Mouse (Mus musculus) forebrain, embryonic 11.5 days (tissue): ENCODE data around the gene Crybb3. TPM values are rescaled to one million over a fixed set of nuclear protein-coding genes. Genes with fewer than 3 reads are reported as not detected.
"Not testable (repeated sequence)": the region's sequence is repeated elsewhere in the genome, so short reads cannot be mapped to it uniquely, and the experiment has no call there.

ENCODE experiments used
- ATAC-seq: fragments of 200-750 bp; cut with Nextera tagmentation; replicated peaks from 2 replicates; pipeline ENCODE4 v1.8.0; 2017; ENCODE audit warnings: moderate TSS enrichment; ENCODE audit not compliant: low FRiP score
- DNase-seq: peaks from one replicate; pipeline ENCODE4 v3.0.0-alpha.2; 2017; ENCODE audit warnings: low spot score
- H3K27ac ChIP-seq: fragments of 300-500 bp; sonication (generic); 2 replicates; pipeline ENCODE4 v1.5.1; 2014; ENCODE audit warnings: low read depth, low read length
- H3K27me3 ChIP-seq: fragments of 300-500 bp; sonication (generic); 2 replicates; pipeline ENCODE4 v1.6.1; 2014; ENCODE audit warnings: mild to moderate bottlenecking, low read length, mixed read lengths; ENCODE audit not compliant: control insufficient read depth, insufficient read depth
- H3K36me3 ChIP-seq: fragments of 300-500 bp; sonication (generic); 2 replicates; pipeline ENCODE4 v1.6.1; 2014; ENCODE audit warnings: mild to moderate bottlenecking, low read length, moderate library complexity, mixed read lengths; ENCODE audit not compliant: control insufficient read depth, insufficient read depth
- H3K4me1 ChIP-seq: fragments of 300-500 bp; sonication (generic); replicated peaks from 2 replicates; pipeline ENCODE4 v1.6.1; 2014; ENCODE audit warnings: low read length, mixed read lengths; ENCODE audit not compliant: control insufficient read depth, insufficient read depth
- H3K4me2 ChIP-seq: fragments of 300-500 bp; sonication (generic); 2 replicates; pipeline ENCODE4 v1.6.1; 2014; ENCODE audit warnings: low read depth, mild to moderate bottlenecking, low read length, moderate library complexity, mixed read lengths; ENCODE audit not compliant: severe bottlenecking
- H3K4me3 ChIP-seq: fragments of 300-500 bp; sonication (generic); 2 replicates; pipeline ENCODE4 v1.5.1; 2014; ENCODE audit warnings: low read depth, low read length
- H3K9ac ChIP-seq: fragments of 300-500 bp; sonication (generic); 2 replicates; pipeline ENCODE4 v1.6.1; 2014; ENCODE audit warnings: low read length
- H3K9me3 ChIP-seq: fragments of 300-500 bp; sonication (generic); 2 replicates; pipeline ENCODE4 v1.6.1; 2016; ENCODE audit warnings: low read length, mixed read lengths; ENCODE audit not compliant: control insufficient read depth
- WGBS: fragments of 180-500 bp; shearing (Covaris S2); extraction: QIAGEN DNeasy Blood & Tissue Kit; methylation state at CpG from one replicate; pipeline ENCODE4 v1.1.7; 2014; 5-methylcytosine and 5-hydroxymethylcytosine counted together
- polyA plus RNA-seq: library from polyadenylated mRNA; unstranded; fragments of >200 nt; fragmentation: Nextera tagmentation; extraction: Ambion mirVana; gene quantifications from 2 replicates; pipeline ENCODE4 v1.2.1, GENCODE M21; 2014

The Crybb3 gene
- polyA plus RNA-seq, 1 experiment from 2014 or later, result 0.76 TPM

GRCm38 (mm10) chr5:113109651-113110050 is 28.3 kb upstream of the Crybb3 start:
- H3K4me2 ChIP-seq, H3K4me1 ChIP-seq, DNase-seq, ATAC-seq, H3K9me3 ChIP-seq, H3K27ac ChIP-seq, H3K4me3 ChIP-seq, H3K36me3 ChIP-seq, H3K27me3 ChIP-seq, H3K9ac ChIP-seq: not testable (repeated sequence)
- whole genome bisulfite sequencing, result 90% methylated on average over 2 of the region's 2 CpGs

GRCm38 (mm10) chr5:113108165-113108764 is 26.9 kb upstream of the Crybb3 start:
- Histone ChIP-seq H3K9ac (no peak overlapping the region), H3K9me3 (no peaks in the 10 kb centered on the region), H3K4me1 (peaks cover 7% of the 10 kb centered on the region; the same call in 1 of the 2 replicates), H3K36me3 (no peaks in the 10 kb centered on the region), H3K27me3 (no peaks in the 10 kb centered on the region), H3K27ac (no peak overlapping the region), H3K4me3 (no peak overlapping the region), H3K4me2 (no peak overlapping the region)
- ATAC-seq, result no peak
- DNase-seq, result no peak
- 85% methylated on average over 11 of the region's 11 CpGs for WGBS

- Histone ChIP-seq H3K36me3 (no peaks in the 10 kb centered on the region), H3K4me3 (no peak overlapping the region), H3K27me3 (no peaks in the 10 kb centered on the region), H3K4me1 (peaks cover 7% of the 10 kb centered on the region), H3K9me3 (no peaks in the 10 kb centered on the region), H3K9ac (no peak overlapping the region), H3K4me2 (no peak overlapping the region), H3K27ac (no peak overlapping the region)
- DNase-seq, result no peak
- no peak for ATAC-seq
- 75% methylated on average over 3 of the region's 3 CpGs for WGBS
Measured at GRCm38 (mm10) chr5:113107709-113108108, 26.3 kb upstream of the Crybb3 start.

GRCm38 (mm10) chr5:113106594-113106993 is 25.2 kb upstream of the Crybb3 start:
- H3K9ac ChIP-seq, result no peak overlapping the region
- no peaks in the 10 kb centered on the region for H3K36me3 ChIP-seq
- H3K27me3 ChIP-seq, result no peaks in the 10 kb centered on the region
- no peaks in the 10 kb centered on the region for H3K9me3 ChIP-seq
- no peak overlapping the region for H3K4me2 ChIP-seq
- ATAC-seq, result no peak
- 85% methylated on average over 7 of the region's 7 CpGs for WGBS
- peaks cover 6% of the 10 kb centered on the region for H3K4me1 ChIP-seq
- DNase-seq, result no peak
- no peak overlapping the region for H3K4me3 ChIP-seq
- H3K27ac ChIP-seq, result no peak overlapping the region

GRCm38 (mm10) chr5:113105481-113105880 is 24.1 kb upstream of the Crybb3 start:
- H3K4me3 ChIP-seq, result no peak overlapping the region
- no peaks in the 10 kb centered on the region for H3K27me3 ChIP-seq
- WGBS, result 92% methylated on average over 4 of the region's 4 CpGs
- H3K9ac ChIP-seq, result no peak overlapping the region
- H3K36me3 ChIP-seq, result no peaks in the 10 kb centered on the region
- H3K9me3 ChIP-seq, result no peaks in the 10 kb centered on the region
- no peak overlapping the region for H3K27ac ChIP-seq
- no peak overlapping the region for H3K4me2 ChIP-seq
- no peak for ATAC-seq
- peaks cover 3% of the 10 kb centered on the region for H3K4me1 ChIP-seq
- no peak for DNase-seq

GRCm38 (mm10) chr5:113105035-113105434 is 23.7 kb upstream of the Crybb3 start:
- no peak overlapping the region for H3K27ac ChIP-seq
- H3K4me2 ChIP-seq, result no peak overlapping the region
- H3K9ac ChIP-seq, result no peak overlapping the region
- no peaks in the 10 kb centered on the region for H3K9me3 ChIP-seq
- no peaks in the 10 kb centered on the region for H3K27me3 ChIP-seq
- DNase-seq (no peak), ATAC-seq (no peak)
- H3K4me1 ChIP-seq, result peaks cover 3% of the 10 kb centered on the region
- 88% methylated on average over 9 of the region's 9 CpGs for WGBS
- H3K36me3 ChIP-seq, result no peaks in the 10 kb centered on the region
- no peak overlapping the region for H3K4me3 ChIP-seq

- Histone ChIP-seq H3K27ac (no peak overlapping the region), H3K9ac (no peak overlapping the region), H3K4me1 (peaks cover 3% of the 10 kb centered on the region), H3K9me3 (no peaks in the 10 kb centered on the region), H3K27me3 (no peaks in the 10 kb centered on the region), H3K4me2 (no peak overlapping the region), H3K36me3 (no peaks in the 10 kb centered on the region), H3K4me3 (no peak overlapping the region)
- no peak for DNase-seq
- WGBS, result 48% methylated on average over 7 of the region's 7 CpGs
- 0 out of 2 replicates have a peak, but pooled peaks have one; percentile 42 for ATAC-seq
Measured at GRCm38 (mm10) chr5:113102455-113102854, 21.1 kb upstream of the Crybb3 start.

- no peaks in the 10 kb centered on the region for H3K36me3 ChIP-seq
- no peaks in the 10 kb centered on the region for H3K27me3 ChIP-seq
- H3K9ac ChIP-seq, result no peak overlapping the region
- no peaks in the 10 kb centered on the region for H3K9me3 ChIP-seq
- no peak overlapping the region for H3K4me2 ChIP-seq
- no peak overlapping the region for H3K27ac ChIP-seq
- DNase-seq (no peak), ATAC-seq (no peak)
- WGBS, result 86% methylated on average over 10 of the region's 10 CpGs
- peaks cover 3% of the 10 kb centered on the region for H3K4me1 ChIP-seq
- H3K4me3 ChIP-seq, result no peak overlapping the region
Measured at GRCm38 (mm10) chr5:113101457-113101856, 20.1 kb upstream of the Crybb3 start.

GRCm38 (mm10) chr5:113100422-113100821 is 19.0 kb upstream of the Crybb3 start:
- WGBS, result 86% methylated on average over 11 of the region's 11 CpGs
- DNase-seq (no peak), ATAC-seq (no peak)
- Histone ChIP-seq H3K36me3 (no peaks in the 10 kb centered on the region), H3K27me3 (no peaks in the 10 kb centered on the region), H3K9ac (no peak overlapping the region), H3K4me3 (no peak overlapping the region), H3K9me3 (no peaks in the 10 kb centered on the region), H3K4me2 (no peak overlapping the region), H3K27ac (no peak overlapping the region), H3K4me1 (peaks cover 3% of the 10 kb centered on the region)
